Mouse (Mus musculus) CH12.LX (cell line): ENCODE results near the gene Olfml3.

Experiments
- BHLHE40 ChIP-seq: IDR thresholded peaks from 2 replicates; pipeline ENCODE4 v1.6.1; 2011; ENCODE audit warnings: mild to moderate bottlenecking, low read depth, low read length, improper control_type of control experiment
- CHD2 ChIP-seq: IDR thresholded peaks from 2 replicates; pipeline ENCODE4 v1.6.1; 2011; ENCODE audit warnings: low read length, improper control_type of control experiment
- CTCF ChIP-seq, 2 experiments: IDR thresholded peaks in 1 of 2; conservative IDR thresholded peaks in 1 of 2; 2 replicates each; pipeline ENCODE4 v1.5.1; 2011 to 2012; ENCODE audit warnings: low read depth in 2 of 2, low read length in 2 of 2, improper control_type of control experiment in 1 of 2, inconsistent platforms in 1 of 2, mild to moderate bottlenecking in 1 of 2, moderate library complexity in 1 of 2
- POLR2A ChIP-seq: IDR thresholded peaks from 2 replicates; pipeline ENCODE4 v1.6.1; 2011; ENCODE audit warnings: low read depth, mild to moderate bottlenecking, improper control_type of control experiment, low read length
- ZKSCAN1 ChIP-seq: IDR thresholded peaks from 2 replicates; pipeline ENCODE4 v1.6.1; 2012; ENCODE audit warnings: low read depth, inconsistent platforms, low read length, improper control_type of control experiment, borderline replicate concordance
- ZMIZ1 ChIP-seq: IDR thresholded peaks from 2 replicates; pipeline ENCODE4 v1.6.1; 2012; ENCODE audit warnings: low read depth, mild to moderate bottlenecking, inconsistent platforms, low read length, improper control_type of control experiment

- TF ChIP-seq ZMIZ1: no peak
- no peak for TF ChIP-seq CTCF (conservative IDR thresholded peaks at IDR 0.05 in 1 of 2, IDR thresholded peaks at IDR 0.05 in 1 of 2; ENCODE audit: low read depth in 2 of 2, low read length in 2 of 2)
- TF ChIP-seq CHD2: no peak
- no peak for TF ChIP-seq BHLHE40
- no peak for TF ChIP-seq ZKSCAN1
- no peak for TF ChIP-seq POLR2A
These were observed 32.4 kb downstream of the Olfml3 start for GRCm38 (mm10) chr3:103705426-103705825.
